ENCODE assay signal across 8 mouse cellular contexts in the genomic region with DNA sequence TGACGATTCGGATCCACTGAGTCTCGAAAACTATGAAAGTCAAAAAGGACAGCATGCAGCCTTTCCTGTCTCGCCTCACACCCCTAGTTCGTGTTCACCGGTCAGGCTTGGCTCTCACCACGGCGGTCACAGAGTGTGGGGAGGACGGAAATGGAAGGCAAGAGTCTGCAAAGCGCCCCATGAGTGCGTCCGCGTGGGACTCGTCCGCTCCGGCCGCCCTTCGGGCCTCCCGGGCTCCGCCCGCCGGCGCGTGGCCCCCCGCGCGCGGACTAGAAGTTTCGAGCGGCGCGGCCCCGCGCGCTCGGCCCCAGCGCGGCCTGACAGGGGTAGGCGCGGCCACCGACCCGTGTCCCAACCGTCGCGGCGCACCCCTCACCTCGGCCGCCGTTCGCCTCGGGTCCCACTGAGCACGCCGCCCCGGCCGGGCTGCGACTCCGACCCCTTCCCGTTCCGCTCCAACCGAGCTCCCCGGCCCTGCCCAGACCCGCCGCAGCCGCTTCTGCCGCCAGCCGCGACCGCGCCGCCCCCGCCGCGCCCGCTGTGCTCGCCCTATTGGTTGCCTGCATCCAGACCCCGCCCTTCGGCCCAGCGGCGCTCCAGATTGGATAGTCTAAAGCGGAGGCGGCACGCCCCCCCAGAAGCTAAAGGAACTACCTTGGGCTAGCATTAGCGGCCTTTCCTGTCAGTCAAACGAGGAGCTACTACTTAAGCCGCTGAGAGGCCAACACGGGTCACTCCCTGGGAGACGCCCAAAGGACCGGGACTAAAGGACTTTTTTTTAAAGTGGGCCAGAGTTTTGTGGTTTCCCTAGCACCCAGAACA. TPM values are rescaled to one million over a fixed set of nuclear protein-coding genes. Genes with fewer than 3 reads are reported as not detected.
A peak's percentile ranks its signal among the peaks of the same experiment; 100 is the strongest.
DNase-seq lines count a peak whose midpoint lies in the region; ATAC-seq and TF ChIP-seq lines count a peak whose summit lies in the region.

A gene (minus strand): TSS at position 524 of the 822 bp plus-strand sequence.

- no peaks in the 10 kb centered on the region for H3K9me3 ChIP-seq in G1E (replicated peaks)
- H3K9me3 ChIP-seq in forebrain, postnatal 0 days (ENCODE audit: low read length), result no peaks in the 10 kb centered on the region
- H3K9me3 ChIP-seq in lung, embryonic 15.5 days, result no peaks in the 10 kb centered on the region

- H3K27me3 ChIP-seq in G1E (ENCODE audit: insufficient read depth, low read length), result peaks cover 3% of the 10 kb centered on the region
- no peaks in the 10 kb centered on the region for H3K27me3 ChIP-seq in forebrain, postnatal 0 days (ENCODE audit: insufficient read depth, low read length)
- no peaks in the 10 kb centered on the region for H3K27me3 ChIP-seq in lung, embryonic 15.5 days

- H3K4me3 ChIP-seq in G1E (ENCODE audit: low read depth, low read length), result peak within 1 kb of the TSS; percentile 83
- peak within 1 kb of the TSS; percentile 68 for H3K4me3 ChIP-seq in forebrain, postnatal 0 days (ENCODE audit: low read depth, low read length)
- H3K4me3 ChIP-seq in lung, embryonic 15.5 days, result peak within 1 kb of the TSS; percentile 74

- DNase-seq in G1E (ENCODE audit: low spot score), result peak; percentile 98
- DNase-seq in cerebellum, adult 18-20 months, result peak; percentile 81 to 83
- DNase-seq in forebrain, postnatal 0 days, result peak; percentile 93
- DNase-seq in heart, postnatal 4 days, result peak; percentile 99
- DNase-seq in layer of hippocampus, adult 8-10 months (ENCODE audit: low spot score in 2 of 2), result peak; percentile 93 to 94
- peak; percentile 98 for DNase-seq in ovary, adult 18-20 months (ENCODE audit: low spot score)
- peak; percentile 92 for DNase-seq in thymus, postnatal 0 days (ENCODE audit: low spot score)

- peak within 1 kb of the TSS; percentile 78 for H3K4me2 ChIP-seq in forebrain, postnatal 0 days (ENCODE audit: low read depth)
- peak within 1 kb of the TSS; percentile 73 for H3K4me2 ChIP-seq in lung, embryonic 15.5 days

- WGBS in forebrain, postnatal 0 days, result 1% methylated on average over 68 of the region's 88 CpGs
- WGBS in lung, embryonic 15.5 days, result under 1% methylated on average over 68 of the region's 88 CpGs

- H3K4me1 ChIP-seq in G1E (ENCODE audit: insufficient read depth, low read depth, low read length), result peaks cover 44% of the 10 kb centered on the region
- H3K4me1 ChIP-seq in forebrain, postnatal 0 days (ENCODE audit: insufficient read depth), result no peaks in the 10 kb centered on the region; the same call in 1 of the 2 replicates
- peaks cover 18% of the 10 kb centered on the region for H3K4me1 ChIP-seq in lung, embryonic 15.5 days

- H3K9ac ChIP-seq in forebrain, postnatal 0 days, result peak within 1 kb of the TSS; percentile 53
- peak within 1 kb of the TSS; percentile 79 for H3K9ac ChIP-seq in lung, embryonic 15.5 days

- peaks cover 27% of the 10 kb centered on the region for H3K36me3 ChIP-seq in G1E (replicated peaks)
- no peaks in the 10 kb centered on the region for H3K36me3 ChIP-seq in forebrain, postnatal 0 days (ENCODE audit: insufficient read depth)
- no peaks in the 10 kb centered on the region for H3K36me3 ChIP-seq in lung, embryonic 15.5 days

- TF ChIP-seq CTCF in G1E (IDR thresholded peaks at IDR 0.05; ENCODE audit: low read depth, low read length), result no peak
- no peak for TF ChIP-seq CTCF in forebrain, postnatal 0 days (IDR thresholded peaks at IDR 0.05; ENCODE audit: low read depth)

- no peak within 1 kb of the TSS for H3K27ac ChIP-seq in forebrain, postnatal 0 days (ENCODE audit: low read depth, low read length)
- H3K27ac ChIP-seq in lung, embryonic 15.5 days, result peak within 1 kb of the TSS; percentile 77

- peak; percentile 97 for ATAC-seq in G1E (ENCODE audit: extremely low read depth, insufficient number of reproducible peaks, low FRiP score, poor library complexity, severe bottlenecking)
- ATAC-seq in forebrain, postnatal 0 days, result peak; percentile 99
- ATAC-seq in lung, embryonic 15.5 days (ENCODE audit: borderline replicate concordance, extremely low read depth, low FRiP score, low TSS enrichment), result peak; percentile 98

RNA-seq across cellular contexts. Expression of the gene that starts here (rescaled TPM):
- total RNA-seq in G1E (2014; fragmentation: Nextera tagmentation) (34.5 and 36.0 TPM in 2 replicates), G1E (2017) (41.6 and 45.2 TPM in 2 replicates)
- 60.5 and 61.0 TPM in 2 replicates for polyA plus RNA-seq in G1E (2012)
- 13.8 and 20.9 TPM in 2 replicates for total RNA-seq in forebrain, postnatal 0 days (2014; rRNA removed)
- 10.4 and 16.5 TPM in 2 replicates for polyA plus RNA-seq in forebrain, postnatal 0 days (2015; fragmentation: Nextera tagmentation; extraction: Ambion mirVana)
- total RNA-seq in heart, postnatal 4 days (2021), result 100 to 1,000 TPM; 136 to 147 TPM
- total RNA-seq in layer of hippocampus, adult 8-10 months (2022), result 100 to 1,000 TPM in 3 of 4 experiments, 10 to 100 TPM in 1; 95.2 to 112 (median 106) TPM
- polyA plus RNA-seq in lung, embryonic 15.5 days (2015; fragmentation: Nextera tagmentation; extraction: Ambion mirVana), result 68.1 and 70.9 TPM in 2 replicates
- polyA plus RNA-seq in thymus, postnatal 0 days (2015; fragmentation: Nextera tagmentation; extraction: Ambion mirVana), result 24.7 and 24.8 TPM in 2 replicates
